Mouse (Mus musculus) C2C12 (cell line): Measurements from ENCODE around the gene Tyrobp.

ENCODE experiments used
- CEBPB ChIP-seq: IDR thresholded peaks from one replicate; pipeline ENCODE4 v1.6.1; 2011; ENCODE audit warnings: low read depth, mild to moderate bottlenecking, control low read depth, moderate library complexity
- CTCF ChIP-seq: IDR thresholded peaks from one replicate; pipeline ENCODE4 v1.5.1; 2011; ENCODE audit not compliant: control insufficient read depth, insufficient read depth, insufficient read length
- FOSL1 ChIP-seq: IDR thresholded peaks from one replicate; pipeline ENCODE4 v1.8.0; 2011; ENCODE audit warnings: mild to moderate bottlenecking, low read length; ENCODE audit not compliant: poor library complexity, insufficient read depth, severe bottlenecking
- MAX ChIP-seq: IDR thresholded peaks from one replicate; pipeline ENCODE4 v1.6.1; 2011; ENCODE audit warnings: mild to moderate bottlenecking, control low read depth
- MYOD1 ChIP-seq: IDR thresholded peaks from one replicate; pipeline ENCODE4 v1.6.1; 2011; ENCODE audit warnings: low read depth; ENCODE audit not compliant: control insufficient read depth, insufficient read length
- MYOG ChIP-seq: IDR thresholded peaks from one replicate; pipeline ENCODE4 v1.6.1; 2011; ENCODE audit not compliant: control insufficient read depth, insufficient read length; ENCODE audit errors: extremely low read depth
- USF1 ChIP-seq: IDR thresholded peaks from one replicate; pipeline ENCODE4 v1.6.1; 2011; ENCODE audit warnings: low read depth, mild to moderate bottlenecking, control low read depth, moderate library complexity

DNA sequence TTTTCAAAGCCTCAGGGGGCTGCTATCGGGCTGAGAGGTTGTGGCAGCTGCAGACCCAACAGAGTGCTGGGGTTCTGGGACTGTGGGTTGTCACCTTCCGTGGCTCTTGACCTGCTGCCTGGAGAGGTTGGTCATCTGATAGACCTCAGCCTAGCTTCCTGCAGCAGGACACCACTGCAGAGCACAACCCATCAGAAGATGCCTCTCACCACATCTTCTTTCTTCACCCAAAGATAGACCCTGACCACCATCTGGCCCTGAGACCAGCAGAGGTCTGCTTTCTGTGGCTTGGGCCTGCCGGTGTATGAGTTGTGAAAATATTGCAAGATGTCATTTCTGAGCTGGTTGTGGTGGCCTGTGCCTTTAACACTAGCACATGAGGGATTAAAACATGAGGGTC is 2.5 kb upstream of the Tyrobp start:
- TF ChIP-seq FOSL1 = no peak
- TF ChIP-seq CTCF = no peak
- no peak for TF ChIP-seq MYOG
- TF ChIP-seq CEBPB = no peak
- TF ChIP-seq MAX = no peak
- no peak for TF ChIP-seq USF1
- no peak for TF ChIP-seq MYOD1
